Mouse (Mus musculus) adipocyte (in vitro differentiated cells): ENCODE data around the gene Zmynd12.

Source experiments
- DNase-seq: peaks from one replicate; pipeline ENCODE4 v3.0.0-alpha.2; 2016; ENCODE audit warnings: low spot score

Zmynd12 gene

DNA sequence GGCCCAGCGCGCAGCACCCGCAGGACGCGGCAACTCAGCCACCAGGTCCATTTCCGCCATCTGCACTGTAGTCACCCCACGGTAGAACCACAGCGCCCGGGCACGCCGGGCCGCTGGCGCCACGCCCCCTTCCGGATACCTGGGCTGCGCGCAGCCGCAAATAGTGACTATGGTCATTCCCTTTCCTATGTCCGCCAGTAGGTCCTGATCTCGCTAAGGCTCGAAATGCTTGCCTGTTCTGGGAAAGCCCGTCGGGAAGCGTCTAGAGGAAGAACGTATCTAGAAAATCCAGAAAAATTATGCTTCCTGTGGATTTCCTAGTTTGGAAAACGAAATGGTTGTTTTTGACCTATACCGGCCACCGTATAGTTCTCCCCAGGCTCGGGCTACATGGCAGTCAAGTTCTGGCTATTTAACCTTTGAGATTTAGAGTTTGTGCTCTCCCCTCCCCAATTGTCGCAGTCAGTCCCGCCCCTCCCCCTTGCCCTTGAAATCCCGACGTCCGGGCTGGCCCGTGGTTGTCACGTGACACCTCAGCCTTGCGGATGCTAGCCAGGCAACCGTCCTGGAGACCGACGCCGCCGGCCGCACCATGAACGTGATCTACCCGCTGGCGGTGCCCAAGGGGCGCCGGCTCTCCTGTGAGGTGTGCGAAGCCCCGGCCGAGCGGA lies at the start of gene Zmynd12, which contains the start of gene Ppcs:
Gene Zmynd12, plus strand, starts transcription at position 521 of the 671 bp plus-strand sequence.
Gene Ppcs, minus strand, starts transcription at position 127 of the 671 bp plus-strand sequence.
- DNase-seq: peak; percentile 92

- DNase-seq: no peak
Measured at GRCm38 (mm10) chr4:119381471-119382190, 41.0 kb upstream of the Zmynd12 start.

- no peak for DNase-seq
Measured at GRCm38 (mm10) chr4:119389184-119389583, 33.4 kb upstream of the Zmynd12 start.

DNA sequence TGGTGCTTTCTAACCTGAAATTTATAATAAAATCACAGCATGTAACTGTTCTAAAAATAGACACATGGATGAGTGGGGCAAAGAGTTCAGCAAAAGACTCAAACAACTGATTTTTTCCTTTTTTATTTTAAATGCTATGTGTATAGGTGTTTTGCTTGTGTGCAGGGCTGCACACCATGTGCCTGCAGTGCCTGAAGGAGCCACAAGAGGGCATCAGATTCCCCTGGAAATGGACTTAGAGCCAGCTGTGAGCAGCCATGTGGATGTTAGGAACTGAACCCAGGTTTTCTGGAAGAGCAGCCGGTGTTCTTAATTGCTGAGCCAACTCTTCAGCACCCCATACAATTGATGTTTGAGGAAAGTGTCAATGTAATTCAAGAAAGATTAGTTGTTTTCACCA lies 32.2 kb upstream of the Zmynd12 start:
- DNase-seq: no peak

GRCm38 (mm10) chr4:119398751-119399150 lies 23.9 kb upstream of the Zmynd12 start:
- DNase-seq: no peak

GRCm38 (mm10) chr4:119400896-119401295 lies 21.7 kb upstream of the Zmynd12 start:
- DNase-seq: no peak

GRCm38 (mm10) chr4:119403431-119403830 lies 19.2 kb upstream of the Zmynd12 start:
- DNase-seq: no peak

DNA sequence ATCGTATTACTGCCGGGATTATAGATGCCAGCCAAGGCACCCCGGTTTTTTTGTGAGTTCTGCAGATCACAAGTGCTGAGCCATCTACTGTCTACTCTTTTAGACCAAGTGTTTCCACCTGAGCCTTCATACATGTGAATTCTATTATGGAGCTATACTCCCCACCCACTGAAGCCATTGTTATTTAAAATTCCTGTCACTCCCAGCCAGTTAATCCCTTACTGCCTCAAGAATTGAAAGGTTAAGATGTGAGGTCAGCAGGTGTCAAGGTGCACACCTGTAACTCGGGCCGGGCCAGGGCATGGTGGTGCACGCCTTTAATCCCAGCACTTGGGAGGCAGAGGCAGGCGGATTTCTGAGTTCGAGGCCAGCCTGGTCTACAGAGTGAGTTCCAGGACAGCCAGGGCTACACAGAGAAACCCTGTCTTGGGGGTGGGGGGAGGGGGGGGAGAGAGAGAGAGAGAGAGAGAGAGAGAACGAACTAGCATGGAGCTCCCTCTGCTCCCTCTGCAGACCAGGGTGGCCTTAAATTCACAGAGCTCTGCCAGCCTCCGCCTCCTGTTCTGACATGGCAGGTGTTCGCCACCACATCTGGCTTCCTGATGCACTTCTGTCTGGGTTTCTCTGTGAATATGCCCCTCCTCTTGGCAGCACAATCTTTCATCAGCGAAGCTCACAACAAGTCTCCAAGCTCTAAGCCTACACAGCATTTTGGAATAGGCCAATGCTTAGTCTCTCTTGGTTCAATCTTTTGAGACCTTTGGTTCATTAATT lies 10.6 kb upstream of the Zmynd12 start:
- DNase-seq: no peak

DNA sequence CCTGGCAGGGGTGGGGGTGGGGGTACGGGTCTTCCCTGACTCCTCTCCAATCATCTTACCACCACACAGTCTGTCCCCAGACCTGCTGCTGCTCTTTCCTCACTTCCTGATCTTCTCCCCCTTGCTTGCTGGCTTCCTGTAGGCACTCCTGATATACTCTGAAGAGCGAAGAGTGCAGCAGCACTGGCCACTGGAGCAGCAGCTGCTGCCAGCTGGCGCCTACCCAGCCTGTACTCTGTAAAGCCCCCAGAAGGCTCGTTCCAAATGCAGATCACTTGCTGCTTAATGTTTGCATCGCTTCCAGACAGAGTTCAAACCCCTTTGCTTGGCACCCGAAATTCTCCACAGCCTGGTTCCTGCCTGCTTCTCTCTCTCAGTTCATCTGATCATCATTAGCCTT lies 9.8 kb upstream of the Zmynd12 start:
- no peak for DNase-seq

GRCm38 (mm10) chr4:119415072-119415753 lies 7.4 kb upstream of the Zmynd12 start, which contains the start of gene Ccdc30:
TSS of gene Ccdc30 (minus strand) at chr4:119415521.
- peak; percentile 89 for DNase-seq

DNA sequence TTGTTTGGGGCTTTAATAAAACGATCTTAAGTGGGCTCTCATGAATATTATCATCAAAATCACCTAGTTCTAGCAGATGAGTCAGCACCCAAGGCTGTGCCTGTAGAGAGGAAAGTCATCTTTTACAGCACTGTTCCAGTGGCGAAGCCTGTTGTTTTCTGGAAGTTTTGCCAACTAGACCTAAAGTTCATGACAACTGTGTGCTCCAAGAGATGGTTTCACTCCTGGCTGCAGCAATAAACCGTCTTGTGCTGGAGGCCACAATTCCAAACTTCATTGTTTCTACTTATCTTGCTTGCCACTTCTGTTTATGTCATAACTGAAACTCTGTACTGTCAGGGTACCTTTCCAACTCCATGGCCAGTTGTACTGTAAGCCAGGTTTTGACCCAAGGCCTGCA lies 5.3 kb upstream of the Zmynd12 start:
- peak; percentile 85 for DNase-seq

DNA sequence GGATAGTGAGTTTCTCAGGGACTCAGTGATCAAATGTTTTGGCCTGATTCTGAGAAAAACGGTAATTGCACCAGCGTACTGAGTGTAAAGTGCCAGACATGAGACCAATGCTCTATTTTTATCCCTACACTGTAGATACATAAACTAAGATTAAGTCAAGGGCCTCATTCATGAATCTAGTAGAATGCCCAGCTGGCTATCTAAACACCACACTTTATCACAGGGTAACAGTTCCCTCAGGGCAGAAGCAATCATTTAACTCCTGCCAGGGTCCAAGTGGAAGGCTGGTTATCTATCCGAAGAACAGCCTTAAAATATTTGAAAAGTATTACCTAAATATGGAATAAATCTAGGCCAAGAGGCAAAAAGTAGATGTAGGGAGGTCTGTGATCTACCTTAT lies 4.7 kb upstream of the Zmynd12 start:
- DNase-seq: peak; percentile 41

- no peak for DNase-seq
Measured at GRCm38 (mm10) chr4:119421191-119421590, 1.4 kb upstream of the Zmynd12 start.

DNA sequence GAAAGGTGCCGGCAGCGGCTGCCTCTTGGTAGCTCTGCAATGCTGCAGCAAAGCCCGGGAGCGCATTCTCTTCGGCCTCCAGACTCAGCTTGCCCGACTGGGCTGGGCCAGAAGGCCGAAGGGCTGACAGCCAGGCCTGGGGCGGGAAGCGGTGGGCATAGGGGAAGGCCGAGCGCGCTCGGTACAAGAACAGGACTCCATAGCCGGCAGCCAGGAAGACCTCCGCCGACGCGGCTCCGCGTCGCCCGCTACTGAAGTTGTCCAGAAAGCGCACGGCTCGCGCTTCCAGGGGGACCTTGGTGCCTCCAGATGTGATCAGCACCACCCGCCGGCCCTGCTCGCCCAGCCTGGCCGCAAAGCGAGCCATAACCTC lies 707 bp upstream of the Zmynd12 start:
- peak; percentile 45 for DNase-seq

DNA sequence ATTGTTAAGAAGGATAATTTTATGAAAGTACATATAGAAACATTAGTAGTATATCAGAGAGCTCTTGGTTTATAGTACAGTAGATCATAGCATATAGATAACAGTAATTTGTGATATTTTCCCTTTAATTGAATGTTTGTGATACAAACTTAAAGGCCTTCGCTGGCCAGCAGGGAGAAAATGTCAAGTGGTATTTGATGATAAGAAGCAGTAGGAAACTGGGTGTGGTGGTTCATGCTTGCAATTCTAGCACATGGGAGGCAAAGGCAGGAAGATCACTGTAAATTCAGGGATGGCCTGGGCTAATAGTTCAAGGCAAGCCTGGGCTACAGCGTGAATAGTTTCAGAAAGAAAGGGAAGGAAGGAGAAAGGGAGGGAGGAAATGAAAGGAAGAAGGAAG lies 2.5 kb downstream of the Zmynd12 start:
- no peak for DNase-seq

- DNase-seq: peak; percentile 50
Measured at GRCm38 (mm10) chr4:119425601-119426000, 3.0 kb downstream of the Zmynd12 start.

- DNase-seq: no peak
Measured at GRCm38 (mm10) chr4:119427680-119428079, 5.1 kb downstream of the Zmynd12 start.

GRCm38 (mm10) chr4:119430678-119431077 lies 8.1 kb downstream of the Zmynd12 start:
- DNase-seq: peak; percentile 39

GRCm38 (mm10) chr4:119437936-119438335 lies 15.3 kb downstream of the Zmynd12 start:
- DNase-seq: no peak

DNA sequence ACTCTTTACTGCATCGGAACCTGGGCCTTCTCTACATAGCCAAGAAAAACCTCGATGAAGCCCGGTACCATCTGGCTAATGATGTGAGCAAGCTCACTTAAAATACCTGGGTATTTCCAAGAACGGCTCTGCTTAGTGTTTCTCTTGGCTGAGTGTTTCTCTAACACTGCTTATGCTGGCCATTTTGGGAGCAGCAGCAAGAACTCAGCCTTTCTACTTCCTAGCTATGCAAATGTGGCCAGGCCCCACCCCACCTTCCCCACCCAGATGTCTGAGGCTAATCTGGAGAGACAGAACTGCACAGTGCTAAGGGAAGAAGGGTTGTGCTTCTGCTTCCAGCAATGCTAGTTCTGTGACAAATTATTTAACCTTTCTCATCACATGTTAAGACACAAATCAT lies 19.2 kb downstream of the Zmynd12 start:
- no peak for DNase-seq

DNA sequence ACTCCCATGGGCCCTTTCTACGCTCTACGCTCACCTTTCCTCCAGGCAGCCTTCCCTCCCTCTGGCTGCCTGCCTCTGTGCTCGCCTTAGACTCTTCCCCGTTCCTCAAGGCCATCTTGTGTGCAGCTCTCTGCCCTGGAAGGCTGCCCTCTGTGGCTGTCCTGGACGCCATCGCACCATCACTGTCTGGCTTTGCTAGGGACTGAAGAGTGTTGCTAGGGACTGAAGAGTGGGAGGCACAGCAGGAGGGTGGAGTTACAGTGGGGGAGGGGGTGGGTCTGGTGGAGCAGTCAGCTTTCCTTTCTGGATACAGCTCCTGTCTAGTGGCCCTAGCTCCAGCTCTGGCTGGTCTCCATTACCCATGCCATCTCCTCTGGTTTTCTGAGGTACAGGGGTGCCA lies 19.9 kb downstream of the Zmynd12 start:
- no peak for DNase-seq

DNA sequence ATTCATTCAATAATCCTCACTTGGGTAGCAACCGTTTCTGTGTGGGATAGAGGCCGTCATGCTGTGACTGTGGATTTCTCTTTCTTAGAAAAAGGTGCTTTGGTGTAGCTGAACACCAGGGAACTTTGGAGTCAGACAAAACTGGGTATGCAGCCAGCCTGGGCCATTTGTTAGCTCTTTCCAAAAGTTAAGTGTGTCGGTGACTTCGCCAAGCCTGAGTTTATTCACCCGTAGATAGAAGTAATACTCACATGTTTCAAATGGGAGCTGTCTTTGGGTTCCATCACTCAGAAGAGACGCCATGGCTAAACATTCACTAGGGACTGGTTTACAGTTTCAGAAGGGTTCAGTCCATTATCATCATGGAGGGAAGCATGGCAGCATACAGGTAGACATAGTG lies 24.6 kb downstream of the Zmynd12 start:
- DNase-seq: no peak
